Mouse (Mus musculus) embryonic fibroblast, embryonic 13.5 days (primary cell): ENCODE data around the gene Gm42742. TPM values are rescaled to one million over a fixed set of nuclear protein-coding genes. Genes with fewer than 3 reads are reported as not detected.

ENCODE experiments used
- H3K27ac ChIP-seq: 2 replicates; pipeline ENCODE4 v1.5.1; 2012; ENCODE audit warnings: low read length, control low read depth, inconsistent platforms; ENCODE audit not compliant: insufficient read depth
- H3K4me1 ChIP-seq: 2 replicates; pipeline ENCODE4 v1.6.1; 2011; ENCODE audit warnings: low read length; ENCODE audit not compliant: control insufficient read depth, insufficient read depth
- H3K4me3 ChIP-seq: 2 replicates; pipeline ENCODE4 v1.5.1; 2011; ENCODE audit warnings: mild to moderate bottlenecking, control low read depth, low read length; ENCODE audit not compliant: insufficient read depth
- CTCF ChIP-seq: IDR thresholded peaks from 2 replicates; pipeline ENCODE4 v1.5.1; 2011; ENCODE audit warnings: mild to moderate bottlenecking, control low read depth, low read length, moderate library complexity, borderline replicate concordance; ENCODE audit not compliant: insufficient read depth
- POLR2A ChIP-seq: IDR thresholded peaks from 2 replicates; pipeline ENCODE4 v1.6.1; 2011; ENCODE audit warnings: low read depth, mild to moderate bottlenecking, control low read depth, low read length, moderate library complexity
- polyA plus RNA-seq: library from polyadenylated mRNA; stranded (reverse); fragments of >200 nt; gene quantifications from 2 replicates; pipeline ENCODE4 v1.2.4, GENCODE M21; 2011; ENCODE audit warnings: low read depth; ENCODE audit not compliant: missing spikeins, insufficient read length

The Gm42742 gene
- polyA plus RNA-seq, 1 experiment: 15.7 TPM

DNA sequence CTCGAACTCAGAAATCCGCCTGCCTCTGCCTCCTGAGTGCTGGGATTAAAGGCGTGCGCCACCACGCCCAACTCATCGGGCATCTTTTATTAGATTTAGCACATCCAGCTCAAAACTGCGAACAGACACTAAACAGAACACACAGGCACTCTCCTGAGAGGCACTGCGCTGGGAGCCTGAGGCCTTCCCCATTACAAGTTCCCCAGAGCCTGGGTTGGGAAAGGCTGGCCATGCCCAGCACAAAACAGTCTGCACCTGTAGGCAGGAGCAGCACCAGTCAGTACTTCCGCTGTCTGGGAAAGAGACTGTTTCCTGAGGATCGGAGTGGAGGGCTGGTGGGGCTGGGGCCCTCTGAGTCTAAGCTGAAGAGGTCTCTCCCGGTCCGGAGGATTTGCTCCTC is 5.9 kb downstream of the Gm42742 start:
- Histone ChIP-seq H3K4me1 (peaks cover 2% of the 10 kb centered on the region; the same call in 1 of the 2 replicates), H3K4me3 (no peak overlapping the region), H3K27ac (no peak overlapping the region)

DNA sequence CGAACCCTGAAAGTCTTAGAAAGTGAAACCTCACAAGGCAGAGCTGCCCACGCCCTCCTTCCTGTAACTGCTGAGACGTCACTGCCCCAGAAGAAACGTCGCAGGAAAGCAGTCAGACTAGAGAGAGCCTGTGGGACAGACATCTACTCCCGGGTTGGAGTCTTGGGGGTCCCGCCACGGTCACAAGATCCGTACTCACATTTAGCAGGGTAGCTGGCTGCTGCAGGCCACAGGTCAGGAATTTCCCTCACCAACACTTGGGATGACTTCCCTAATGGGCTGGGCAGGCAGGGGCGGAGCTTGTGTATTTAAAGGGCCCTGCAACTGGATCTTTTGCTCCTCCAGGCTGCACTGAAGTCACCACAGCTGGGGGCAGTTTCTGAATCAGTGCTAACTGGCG is 6.6 kb downstream of the Gm42742 start, which contains the start of gene Mvp:
Gene Mvp, minus strand, starts transcription at position 302 of the 400 bp plus-strand sequence.
- Histone ChIP-seq H3K4me3 (peak within 1 kb of the TSS; percentile 78), H3K27ac (peak within 1 kb of the TSS; percentile 28), H3K4me1 (peaks cover 2% of the 10 kb centered on the region)
- no peak for TF ChIP-seq CTCF
- TF ChIP-seq POLR2A: peak; percentile 73

More for the DNA sequence above, 5.9 kb downstream of the Gm42742 start:
- no peak for TF ChIP-seq POLR2A
- no peak for TF ChIP-seq CTCF

DNA sequence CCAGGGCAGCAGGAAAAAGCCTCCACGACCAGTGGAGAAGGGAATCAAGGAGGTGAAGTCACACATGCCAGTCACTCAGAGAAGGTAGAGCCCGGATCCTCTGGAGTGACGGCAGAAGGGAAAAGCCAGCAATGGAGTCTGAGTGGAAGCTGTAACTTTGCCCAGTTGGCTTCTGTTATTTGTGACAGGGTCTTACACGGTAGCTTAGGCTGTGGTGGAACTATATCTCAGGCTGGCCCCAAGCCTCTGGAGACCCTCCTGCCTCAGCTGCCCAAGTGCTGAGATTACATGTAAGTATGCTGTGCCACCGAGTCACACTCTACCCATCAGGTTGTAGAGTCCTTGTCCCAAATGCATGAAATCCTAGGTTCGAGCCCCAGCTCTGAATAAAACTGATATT is 7.5 kb downstream of the Gm42742 start:
- Histone ChIP-seq H3K4me3 (peak overlapping the region; percentile 78), H3K4me1 (peaks cover 9% of the 10 kb centered on the region), H3K27ac (no peak overlapping the region)
- TF ChIP-seq POLR2A: no peak
- TF ChIP-seq CTCF: no peak

DNA sequence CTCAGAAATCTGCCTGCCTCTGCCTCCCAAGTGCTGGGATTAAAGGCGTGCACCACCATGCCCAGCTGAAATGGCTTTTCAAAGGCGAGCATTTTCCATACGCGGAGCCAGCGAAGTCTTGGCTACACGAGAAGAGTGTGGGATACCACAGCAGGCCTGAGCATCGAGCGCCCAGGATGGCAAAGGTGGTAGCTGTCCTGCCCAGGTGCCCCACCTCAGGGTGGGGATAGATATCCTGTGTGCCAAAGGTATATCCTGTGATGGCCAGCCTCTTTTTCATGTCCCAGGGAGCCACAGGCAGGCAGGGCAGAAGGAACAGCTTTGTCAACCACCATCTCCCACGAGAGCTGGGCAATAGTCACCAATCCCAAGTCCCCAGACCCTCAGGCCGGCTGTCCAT is 8.1 kb downstream of the Gm42742 start:
- Histone ChIP-seq H3K27ac (no peak overlapping the region), H3K4me3 (no peak overlapping the region)
- TF ChIP-seq CTCF: no peak
- TF ChIP-seq POLR2A: no peak

DNA sequence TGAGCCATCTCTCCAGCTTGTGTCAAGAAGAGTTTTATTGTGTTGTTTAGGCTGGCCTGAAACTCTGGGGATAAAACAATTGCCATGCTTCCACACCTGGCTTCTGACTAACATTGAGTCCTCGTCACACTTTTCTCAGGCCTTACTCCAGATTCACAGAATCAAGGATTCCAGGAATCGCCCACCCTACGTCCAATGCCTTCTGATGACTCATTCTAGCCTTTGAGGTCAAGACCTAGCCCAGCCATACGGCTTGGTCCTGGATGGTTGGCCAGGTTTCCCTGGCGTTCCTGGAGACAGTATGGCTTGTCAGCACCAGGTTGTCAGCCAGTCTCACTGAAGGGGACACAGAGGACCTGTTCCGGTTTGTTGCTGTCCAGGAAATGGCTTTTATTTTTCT is 8.5 kb downstream of the Gm42742 start:
- peaks cover 10% of the 10 kb centered on the region for H3K4me1 ChIP-seq
- no peak overlapping the region for H3K27ac ChIP-seq
- no peak overlapping the region for H3K4me3 ChIP-seq
- no peak for TF ChIP-seq POLR2A
- no peak for TF ChIP-seq CTCF

More for the DNA sequence above, 8.1 kb downstream of the Gm42742 start:
- H3K4me1 ChIP-seq: peaks cover 10% of the 10 kb centered on the region

DNA sequence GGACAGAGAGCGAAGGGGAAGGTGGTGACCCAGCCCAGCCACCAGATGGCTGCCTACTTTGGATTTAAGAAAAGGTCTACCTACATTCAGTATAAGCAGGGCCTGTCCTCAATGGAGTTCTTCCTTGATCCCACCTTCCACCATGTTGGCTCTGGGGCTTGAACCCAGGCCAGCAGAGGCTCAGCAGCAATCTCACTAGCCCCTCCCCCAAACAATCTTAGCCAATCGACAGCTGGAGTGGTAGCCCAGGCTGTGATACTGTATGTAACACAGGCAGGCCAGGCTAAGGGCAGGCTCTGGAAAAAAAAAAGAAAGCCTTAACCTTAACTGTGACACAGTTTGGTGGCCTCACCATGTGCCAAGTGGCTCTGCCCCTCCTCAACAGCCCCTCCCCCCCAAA is 9.2 kb downstream of the Gm42742 start:
- no peak overlapping the region for H3K27ac ChIP-seq
- H3K4me3 ChIP-seq: no peak overlapping the region
- TF ChIP-seq CTCF: no peak
- no peak for TF ChIP-seq POLR2A
- peaks cover 10% of the 10 kb centered on the region for H3K4me1 ChIP-seq

DNA sequence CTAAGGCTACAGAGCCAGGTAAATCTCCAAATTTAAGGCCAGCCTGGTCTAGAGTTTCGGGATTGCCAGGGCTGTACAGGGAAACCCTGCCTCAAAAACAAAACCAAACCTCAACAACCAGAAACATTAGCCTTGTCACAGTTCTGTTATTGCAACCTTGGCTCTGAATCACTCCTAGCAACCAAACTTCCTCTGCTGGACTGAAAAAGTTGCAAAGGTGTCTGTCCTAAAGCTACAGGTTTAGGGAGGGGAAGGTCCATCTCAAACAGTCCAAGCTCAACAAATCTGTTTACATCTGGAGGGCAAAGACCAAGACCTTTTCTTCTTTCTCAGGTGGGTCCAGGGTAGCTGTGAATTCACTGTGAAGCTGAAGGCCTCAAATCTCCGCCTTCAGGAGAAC is 9.8 kb downstream of the Gm42742 start:
- H3K4me3 ChIP-seq: no peak overlapping the region
- no peak overlapping the region; the same call in 1 of the 2 replicates for H3K27ac ChIP-seq
- H3K4me1 ChIP-seq: peaks cover 10% of the 10 kb centered on the region
- TF ChIP-seq POLR2A (no peak), CTCF (no peak)

DNA sequence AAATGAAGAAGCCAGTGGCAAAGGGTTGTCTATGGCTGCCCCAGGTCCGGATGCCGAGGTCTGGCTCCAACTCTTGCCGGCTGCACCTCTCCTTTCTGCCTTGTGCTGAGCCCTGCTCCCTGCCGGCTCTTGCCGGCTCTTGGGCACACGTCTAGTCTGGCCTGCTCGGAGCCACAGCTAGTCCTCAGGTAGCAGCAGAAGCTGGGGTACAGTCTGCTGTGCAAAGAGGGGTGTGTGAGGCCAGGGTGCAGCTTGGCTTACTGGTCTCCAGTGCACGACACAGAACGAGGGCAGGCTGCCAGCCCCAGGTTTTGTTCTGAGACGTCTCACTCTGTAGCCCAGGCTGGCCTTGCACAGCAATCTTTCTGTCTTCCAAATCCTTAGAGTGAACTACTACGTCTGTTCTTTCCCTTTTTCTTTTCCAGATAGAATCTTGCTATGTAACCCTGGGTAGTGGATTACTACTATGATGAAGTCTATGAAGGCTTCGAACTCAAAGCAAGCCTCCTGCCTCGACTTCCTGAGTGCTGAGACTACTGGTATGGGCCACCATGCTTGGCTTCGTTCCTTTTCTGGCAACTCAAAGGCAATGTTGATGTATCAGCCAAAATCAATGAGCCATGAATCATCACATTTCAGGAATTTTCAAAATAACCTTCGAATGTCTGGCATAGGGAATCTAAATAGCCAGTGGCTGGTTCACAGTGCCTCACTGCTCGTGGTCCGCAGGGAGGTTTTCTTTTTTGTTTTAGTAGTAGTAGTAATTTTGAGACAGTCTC is 11.4 kb downstream of the Gm42742 start:
- TF ChIP-seq CTCF: no peak
- no peak for TF ChIP-seq POLR2A
- H3K4me3 ChIP-seq: no peak overlapping the region
- H3K27ac ChIP-seq: peak overlapping the region; percentile 75
- peaks cover 10% of the 10 kb centered on the region for H3K4me1 ChIP-seq

DNA sequence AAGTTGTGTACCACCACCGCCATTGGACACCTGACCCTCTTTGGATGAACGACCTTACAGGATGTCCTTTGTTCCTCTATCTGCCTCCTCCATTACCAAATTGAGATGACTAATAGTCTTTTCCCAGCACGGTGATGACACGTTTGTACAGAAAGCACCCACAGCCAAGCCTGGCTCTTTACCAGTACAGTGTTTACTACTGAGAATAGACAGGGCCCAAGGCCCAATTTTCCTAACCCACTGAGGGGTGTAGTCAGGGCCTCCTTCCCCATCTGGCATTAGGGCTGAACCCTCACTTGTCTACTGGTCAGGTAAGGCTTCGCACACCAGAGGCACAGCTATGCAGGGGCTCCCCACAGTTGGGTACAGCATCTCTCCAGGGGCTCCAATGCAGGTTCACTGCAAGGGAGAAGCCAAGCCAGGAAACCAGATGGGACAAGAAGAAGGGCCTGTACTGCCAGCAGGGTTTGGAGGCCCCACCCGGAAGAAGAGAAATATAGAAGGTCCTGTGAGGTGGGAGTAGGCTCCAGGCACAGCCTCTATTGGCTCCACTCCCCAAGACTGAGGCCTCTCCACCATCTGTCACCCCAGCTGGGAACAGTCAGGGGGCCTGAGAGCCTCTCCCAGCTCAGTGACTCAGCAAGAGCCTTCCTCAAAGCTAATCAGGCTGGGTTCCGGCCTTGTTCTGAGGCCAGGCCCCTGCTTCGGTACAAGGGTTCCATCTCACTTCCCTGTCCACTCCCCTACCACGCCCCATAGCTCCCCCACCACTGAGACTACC is 12.5 kb downstream of the Gm42742 start:
- TF ChIP-seq CTCF: no peak
- TF ChIP-seq POLR2A: no peak
- H3K4me3 ChIP-seq: no peak overlapping the region
- H3K4me1 ChIP-seq: peaks cover 10% of the 10 kb centered on the region
- peak overlapping the region; percentile 75 for H3K27ac ChIP-seq

DNA sequence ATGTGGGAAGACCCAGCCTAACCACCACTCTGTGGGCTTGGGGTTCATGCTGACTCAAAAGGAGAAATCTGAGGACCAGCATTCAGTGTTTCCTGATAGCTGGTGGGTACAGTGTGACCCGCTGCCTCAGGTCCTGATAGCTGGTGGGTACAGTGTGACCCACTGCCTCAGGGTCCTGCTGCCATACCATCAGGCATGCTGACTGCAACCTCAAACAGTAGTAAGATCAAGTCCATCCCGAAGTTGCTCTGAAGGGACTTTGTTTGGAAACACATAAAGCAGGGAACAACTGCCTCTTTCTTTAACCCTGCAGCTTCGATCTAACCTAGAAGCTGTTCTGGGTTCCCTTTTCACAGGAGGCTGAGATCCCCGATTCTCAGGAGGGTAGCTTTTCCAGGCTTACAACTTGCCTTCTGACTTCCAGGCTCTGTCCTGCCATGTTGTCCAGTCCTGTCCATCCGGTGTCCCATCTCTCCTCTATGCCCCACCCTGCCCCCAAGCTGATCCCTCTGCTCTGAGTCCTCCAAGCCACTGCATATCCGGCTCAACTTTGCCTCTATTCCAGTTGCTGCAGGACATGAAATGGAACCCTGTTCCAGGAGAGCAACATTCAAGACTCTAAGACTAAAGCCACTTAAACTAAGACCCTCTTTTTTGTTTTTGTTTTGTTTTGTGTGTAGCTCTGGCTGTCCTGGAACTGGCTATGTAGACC is 13.4 kb downstream of the Gm42742 start:
- TF ChIP-seq CTCF: no peak
- no peak for TF ChIP-seq POLR2A
- no peak overlapping the region for H3K27ac ChIP-seq
- peaks cover 9% of the 10 kb centered on the region for H3K4me1 ChIP-seq
- H3K4me3 ChIP-seq: no peak overlapping the region
